Mouse (Mus musculus) liver, embryonic 14.5 days (tissue): Measurements from ENCODE around the gene Glipr1. TPM values are rescaled to one million over a fixed set of nuclear protein-coding genes. Genes with fewer than 3 reads are reported as not detected.

Experiments
- ATAC-seq: fragments of 200-750 bp; cut with Nextera tagmentation; 2 replicates; pipeline ENCODE4 v1.8.0; 2017; ENCODE audit warnings: moderate number of reproducible peaks, mild to moderate bottlenecking, moderate library complexity; ENCODE audit not compliant: insufficient read depth
- DNase-seq, 3 experiments: peaks; one replicate each; pipeline ENCODE4 v3.0.0-alpha.2; 2012 to 2013; ENCODE audit warnings: low read depth in 3 of 3, low spot score in 3 of 3
- H3K27ac ChIP-seq: fragments of 300-500 bp; sonication (generic); 2 replicates; pipeline ENCODE4 v1.5.1; 2014; ENCODE audit warnings: moderate library complexity, mild to moderate bottlenecking, control low read depth, inconsistent platforms
- H3K27me3 ChIP-seq: fragments of 300-500 bp; sonication (generic); 2 replicates; pipeline ENCODE4 v1.6.1; 2014; ENCODE audit warnings: mild to moderate bottlenecking, low read length, moderate library complexity; ENCODE audit not compliant: control insufficient read depth, insufficient read depth
- H3K36me3 ChIP-seq: fragments of 300-500 bp; sonication (generic); replicated peaks from 2 replicates; pipeline ENCODE4 v1.6.1; 2014; ENCODE audit warnings: low read depth; ENCODE audit not compliant: control insufficient read depth, insufficient read depth
- H3K4me1 ChIP-seq, 2 experiments: fragments of 200-500 bp in 1 of 2; fragments of 300-500 bp in 1 of 2; sonication (generic) in 1 of 2; replicated peaks; 2 replicates each; pipeline ENCODE4 v1.6.1; 2012 to 2014; ENCODE audit warnings: antibody characterized with exemption in 1 of 2, inconsistent platforms in 1 of 2, low read length in 1 of 2; ENCODE audit not compliant: control insufficient read depth in 2 of 2, insufficient read depth in 2 of 2
- H3K4me2 ChIP-seq: fragments of 300-500 bp; sonication (generic); 2 replicates; pipeline ENCODE4 v1.6.1; 2014; ENCODE audit warnings: low read depth, mild to moderate bottlenecking, control low read depth, moderate library complexity
- H3K4me3 ChIP-seq, 2 experiments: fragments of 200-500 bp in 1 of 2; fragments of 300-500 bp in 1 of 2; sonication (generic) in 1 of 2; 2 replicates each; pipeline ENCODE4 v1.5.1; 2012 to 2014; ENCODE audit warnings: low read depth in 2 of 2, low read length in 2 of 2, mild to moderate bottlenecking in 2 of 2, control low read depth in 1 of 2, inconsistent platforms in 1 of 2, moderate library complexity in 1 of 2; ENCODE audit not compliant: insufficient read depth in 1 of 2
- H3K9ac ChIP-seq: fragments of 300-500 bp; sonication (generic); replicated peaks from 2 replicates; pipeline ENCODE4 v1.6.1; 2014; ENCODE audit warnings: mild to moderate bottlenecking, control low read depth, moderate library complexity
- H3K9me3 ChIP-seq: fragments of 300-500 bp; sonication (generic); 2 replicates; pipeline ENCODE4 v1.6.1; 2016; ENCODE audit warnings: low read length, mixed read lengths; ENCODE audit not compliant: control insufficient read depth
- CTCF ChIP-seq: IDR thresholded peaks from 2 replicates; pipeline ENCODE4 v1.5.1; 2016; ENCODE audit warnings: antibody characterized with exemption, low read depth, control low read depth
- EP300 ChIP-seq: IDR thresholded peaks from 2 replicates; pipeline ENCODE4 v1.6.1; 2016; ENCODE audit warnings: antibody characterized with exemption, low read depth
- WGBS: fragments of 180-500 bp; shearing (Covaris S2); extraction: QIAGEN DNeasy Blood & Tissue Kit; methylation state at CpG from one replicate; pipeline ENCODE4 v1.1.7; 2014; ENCODE audit not compliant: insufficient replicate concordance; 5-methylcytosine and 5-hydroxymethylcytosine counted together
- polyA plus RNA-seq, 2 experiments: library from polyadenylated mRNA; depleted of rRNA in 1 of 2; stranded (reverse) in 1 of 2; unstranded in 1 of 2; fragments of >200 nt; fragmentation: Nextera tagmentation in 1 of 2; extraction: Ambion mirVana in 1 of 2; gene quantifications; 2 replicates each; pipeline versions ENCODE4 v1.2.1 to v1.2.3; 2012 to 2014

The Glipr1 gene
- polyA plus RNA-seq, 2 experiments: 8.7 to 9.7 TPM

DNA sequence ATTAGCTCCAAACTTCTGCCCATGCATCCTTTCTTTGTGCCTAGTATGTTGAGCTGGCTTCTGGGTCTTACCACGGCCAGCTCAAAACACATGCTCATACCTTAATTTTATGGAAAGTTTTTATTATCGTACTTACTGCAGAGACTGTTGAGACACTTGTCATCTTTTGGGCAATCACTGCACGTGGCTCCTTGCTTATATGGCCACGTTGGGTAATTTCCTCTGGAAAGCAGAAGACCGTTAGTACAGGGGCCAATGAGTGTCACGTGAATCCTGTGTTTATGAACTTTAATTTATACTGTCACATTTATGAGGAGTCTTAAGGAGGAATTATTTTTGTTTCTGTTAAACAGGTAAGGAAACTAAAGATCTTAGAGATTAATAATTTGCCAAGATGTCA, 16.0 kb downstream of the Glipr1 start:
- no peak overlapping the region for H3K27ac ChIP-seq
- TF ChIP-seq EP300 (peak; percentile 17; the same call in 1 of the 2 replicates), CTCF (no peak)
- WGBS: 72% methylated on average over 6 of the region's 6 CpGs
- ATAC-seq: no peak
- no peak overlapping the region for H3K9ac ChIP-seq
- H3K4me1 ChIP-seq: no peaks in the 10 kb centered on the region
- no peaks in the 10 kb centered on the region for H3K27me3 ChIP-seq
- no peaks in the 10 kb centered on the region for H3K9me3 ChIP-seq
- no peak overlapping the region for H3K4me2 ChIP-seq
- H3K36me3 ChIP-seq: peaks cover 23% of the 10 kb centered on the region
- DNase-seq: no peak
- no peak overlapping the region for H3K4me3 ChIP-seq

DNA sequence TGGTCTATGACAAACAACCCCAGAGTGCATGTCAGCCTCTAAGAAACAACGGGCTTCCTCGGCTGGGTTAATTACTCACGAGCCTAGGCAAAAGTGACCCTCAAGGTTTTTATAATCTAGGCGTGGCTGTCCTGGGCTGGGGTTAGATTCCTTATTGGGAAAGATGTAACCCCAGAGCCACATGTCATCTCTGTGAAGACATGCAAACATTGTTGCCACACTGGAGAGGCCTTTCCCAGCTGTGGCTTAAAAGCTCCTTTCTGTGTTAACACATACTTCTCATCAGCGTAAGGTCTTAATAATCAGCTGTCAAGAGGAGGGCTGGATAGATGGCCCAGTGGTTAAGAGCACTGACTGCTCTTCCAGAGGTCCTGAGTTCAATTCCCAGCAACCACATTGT, 19.4 kb downstream of the Glipr1 start:
- no peaks in the 10 kb centered on the region for H3K4me1 ChIP-seq
- 73% methylated on average over 5 of the region's 5 CpGs for WGBS
- TF ChIP-seq CTCF (no peak), EP300 (no peak)
- no peak overlapping the region for H3K9ac ChIP-seq
- H3K4me2 ChIP-seq: no peak overlapping the region
- no peaks in the 10 kb centered on the region for H3K9me3 ChIP-seq
- no peak for ATAC-seq
- no peak for DNase-seq
- H3K27ac ChIP-seq: no peak overlapping the region
- H3K27me3 ChIP-seq: no peaks in the 10 kb centered on the region
- H3K4me3 ChIP-seq: no peak overlapping the region
- H3K36me3 ChIP-seq: peaks cover 35% of the 10 kb centered on the region

DNA sequence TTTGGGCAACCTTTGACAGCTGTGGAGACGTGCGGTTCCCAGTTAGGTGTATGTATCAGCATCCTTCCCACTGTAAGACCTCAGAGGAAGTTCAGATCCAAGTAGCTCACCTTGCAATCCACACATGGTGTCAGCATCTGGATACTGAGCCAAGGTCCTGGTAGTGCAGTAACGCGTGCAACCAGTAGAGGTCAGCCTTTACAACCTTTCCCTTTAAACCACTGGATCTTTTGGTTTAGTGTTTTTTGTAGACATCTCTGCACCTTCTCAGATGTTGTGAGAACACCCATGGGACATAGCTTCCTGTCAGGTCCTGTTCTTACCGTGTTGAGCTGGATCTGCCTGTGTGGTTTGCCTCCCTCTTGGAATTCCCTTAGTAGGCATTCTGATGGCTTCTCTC, 24.8 kb downstream of the Glipr1 start:
- DNase-seq: peak in 2 of 3 experiments; percentile 39 to 45
- Histone ChIP-seq H3K9ac (no peak overlapping the region), H3K36me3 (peaks cover 17% of the 10 kb centered on the region), H3K9me3 (no peaks in the 10 kb centered on the region), H3K4me3 (no peak overlapping the region), H3K27ac (no peak overlapping the region), H3K4me1 (peaks cover 0 to 6% of the 10 kb centered on the region in 2 experiments; a peak in 3 of 4 replicates), H3K4me2 (no peak overlapping the region), H3K27me3 (no peaks in the 10 kb centered on the region)
- 33% methylated on average over 5 of the region's 5 CpGs for WGBS
- no peak for ATAC-seq
- TF ChIP-seq CTCF: peak; percentile 92
- TF ChIP-seq EP300: no peak

DNA sequence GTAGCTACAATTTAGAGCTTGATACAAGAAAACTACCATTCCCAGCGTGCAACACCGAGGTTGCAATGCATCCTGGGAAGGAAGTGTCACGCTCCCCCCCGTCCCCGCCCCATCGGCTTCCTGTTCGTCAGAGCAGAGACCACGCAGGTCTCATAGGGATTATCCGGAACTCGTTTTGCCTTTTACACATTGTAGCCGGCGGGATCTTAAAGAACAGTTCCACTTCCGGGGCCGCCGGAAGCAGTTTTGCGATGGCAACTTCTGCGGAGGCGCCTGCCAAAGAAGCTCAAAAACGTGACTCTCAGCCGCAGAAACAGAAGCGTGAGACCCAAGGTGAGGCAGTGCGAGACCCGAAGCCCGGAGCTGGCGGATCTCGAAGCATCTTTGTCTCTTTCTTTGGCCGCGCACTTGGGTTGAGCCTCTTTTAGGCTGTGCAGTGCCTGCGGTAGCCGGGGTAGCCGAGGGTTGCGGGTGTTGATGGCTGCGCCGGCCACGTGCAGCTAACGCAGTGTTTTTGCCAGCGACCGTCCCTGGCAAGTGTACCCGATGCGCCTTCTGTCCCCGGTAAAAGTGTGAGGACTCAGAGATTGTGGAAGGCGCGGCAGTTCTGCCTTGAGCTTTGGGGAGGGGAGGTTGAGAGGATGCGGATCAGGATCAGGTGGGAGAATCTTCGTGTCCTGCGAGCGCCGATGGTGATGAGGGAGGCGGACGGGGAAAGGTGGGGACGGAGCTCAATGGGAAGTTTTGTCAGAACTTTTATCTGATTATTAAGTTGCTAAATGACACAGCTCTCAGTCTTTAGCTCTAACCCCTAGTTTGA, 29.7 kb downstream of the Glipr1 start, which contains the start of gene Krr1:
TSS of gene Krr1 (plus strand) at position 123 of the 820 bp plus-strand sequence.
- under 1% methylated on average over 51 of the region's 51 CpGs for WGBS
- no peak for TF ChIP-seq EP300
- no peak for TF ChIP-seq CTCF
- peak within 1 kb of the TSS; percentile 81 for H3K4me2 ChIP-seq
- no peaks in the 10 kb centered on the region for H3K27me3 ChIP-seq
- H3K36me3 ChIP-seq: peaks cover 4% of the 10 kb centered on the region
- peak within 1 kb of the TSS; percentile 72 for H3K9ac ChIP-seq
- H3K9me3 ChIP-seq: no peaks in the 10 kb centered on the region
- peak within 1 kb of the TSS; percentile 67 to 95 for H3K4me3 ChIP-seq
- peaks cover 0 to 6% of the 10 kb centered on the region in 2 experiments; a peak in 3 of 4 replicates for H3K4me1 ChIP-seq
- H3K27ac ChIP-seq: peak within 1 kb of the TSS; percentile 24; the same call in 1 of the 2 replicates
- ATAC-seq (peak; percentile 97), DNase-seq (peak; percentile 90 to 92 (median 91))

DNA sequence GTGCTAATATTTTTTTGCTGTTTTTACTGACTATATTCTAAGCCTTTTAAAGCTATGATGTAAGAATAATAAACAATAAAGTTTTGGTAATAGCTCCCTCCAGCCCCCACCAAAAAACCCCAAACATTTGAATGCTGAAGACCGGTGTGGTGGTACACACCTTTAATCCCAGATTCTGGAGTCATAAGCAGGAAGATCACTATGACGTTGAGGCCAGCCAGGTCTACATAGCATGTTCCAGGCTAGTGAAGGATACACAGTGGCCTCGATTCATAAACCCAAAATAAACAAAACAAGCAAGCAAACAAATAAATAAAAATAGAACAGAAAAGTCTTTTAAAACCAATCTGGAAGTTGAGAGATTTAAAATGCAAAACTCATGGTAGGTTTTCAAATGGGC, 30.5 kb downstream of the Glipr1 start:
- no peak overlapping the region for H3K9ac ChIP-seq
- no peaks in the 10 kb centered on the region for H3K9me3 ChIP-seq
- TF ChIP-seq EP300: no peak
- no peak for TF ChIP-seq CTCF
- H3K27me3 ChIP-seq: no peaks in the 10 kb centered on the region
- peak overlapping the region; percentile 81 for H3K4me2 ChIP-seq
- 72% methylated on average over 3 of the region's 3 CpGs for WGBS
- H3K4me1 ChIP-seq: peaks cover 0 to 6% of the 10 kb centered on the region in 2 experiments; a peak in 3 of 4 replicates
- no peak for ATAC-seq
- DNase-seq: no peak
- no peak overlapping the region for H3K4me3 ChIP-seq
- no peaks in the 10 kb centered on the region for H3K36me3 ChIP-seq
- no peak overlapping the region for H3K27ac ChIP-seq
